Mouse (Mus musculus): ENCODE measurements around the gene Prmt3. TPM values are rescaled to one million over a fixed set of nuclear protein-coding genes. Genes with fewer than 3 reads are reported as not detected.

Prmt3 gene
- total RNA-seq, 1 experiment from 2014 or later, result 66.2 TPM

GRCm38 (mm10) chr7:49907191-49908171 is 129.3 kb downstream of the Prmt3 start:
- no peak for ATAC-seq (replicated peaks; ENCODE audit: low read depth, poor library complexity, severe bottlenecking)

Other genes starting within 250 kb of the Prmt3 start
- not detected in 2 replicates for gene Dbx1, start 141.5 kb upstream of the Prmt3 start, total RNA-seq (2017)
- gene Htatip2, start 19.2 kb upstream of the Prmt3 start, total RNA-seq (2017), result 11.4 and 14.7 TPM in 2 replicates
- gene Slc6a5, start 131.8 kb downstream of the Prmt3 start, total RNA-seq (2017), result not detected in 2 replicates
- gene Nell1, start 196.5 kb downstream of the Prmt3 start, total RNA-seq (2017), result not detected in 2 replicates